Mouse (Mus musculus) liver, embryonic 15.5 days (tissue): ENCODE measurements around the gene Vmn2r58. TPM values are rescaled to one million over a fixed set of nuclear protein-coding genes. Genes with fewer than 3 reads are reported as not detected.
"Not testable (repeated sequence)": the region's sequence is repeated elsewhere in the genome, so short reads cannot be mapped to it uniquely, and the experiment has no call there.

Experiments used
- ATAC-seq: fragments of 200-750 bp; cut with Nextera tagmentation; 2 replicates; pipeline ENCODE4 v1.8.0; 2017; ENCODE audit warnings: moderate number of reproducible peaks, mild to moderate bottlenecking, moderate library complexity; ENCODE audit not compliant: insufficient read depth
- H3K27ac ChIP-seq: fragments of 300-500 bp; sonication (generic); replicated peaks from 2 replicates; pipeline ENCODE4 v1.5.1; 2015; ENCODE audit warnings: mild to moderate bottlenecking, inconsistent platforms
- H3K27me3 ChIP-seq: fragments of 300-500 bp; sonication (generic); 2 replicates; pipeline ENCODE4 v1.6.1; 2015; ENCODE audit warnings: mild to moderate bottlenecking, inconsistent platforms
- H3K36me3 ChIP-seq: fragments of 300-500 bp; sonication (generic); replicated peaks from 2 replicates; pipeline ENCODE4 v1.6.1; 2015; ENCODE audit warnings: moderate library complexity, mild to moderate bottlenecking, inconsistent platforms
- H3K4me1 ChIP-seq: fragments of 300-500 bp; sonication (generic); replicated peaks from 2 replicates; pipeline ENCODE4 v1.6.1; 2015; ENCODE audit warnings: inconsistent platforms
- H3K4me2 ChIP-seq: fragments of 300-500 bp; sonication (generic); 2 replicates; pipeline ENCODE4 v1.6.1; 2015; ENCODE audit warnings: moderate library complexity, mild to moderate bottlenecking, inconsistent platforms
- H3K4me3 ChIP-seq: fragments of 300-500 bp; sonication (generic); replicated peaks from 2 replicates; pipeline ENCODE4 v1.5.1; 2015; ENCODE audit warnings: mild to moderate bottlenecking, inconsistent platforms
- H3K9ac ChIP-seq: fragments of 300-500 bp; sonication (generic); 2 replicates; pipeline ENCODE4 v1.6.1; 2015; ENCODE audit warnings: moderate library complexity, mild to moderate bottlenecking, inconsistent platforms
- H3K9me3 ChIP-seq: fragments of 300-500 bp; sonication (generic); replicated peaks from 2 replicates; pipeline ENCODE4 v1.6.1; 2016; ENCODE audit warnings: inconsistent platforms
- WGBS: fragments of 180-500 bp; shearing (Covaris S2); methylation state at CpG from one replicate; pipeline ENCODE4 v1.1.7; 2015; ENCODE audit warnings: mixed read lengths; ENCODE audit not compliant: insufficient replicate concordance; 5-methylcytosine and 5-hydroxymethylcytosine counted together
- polyA plus RNA-seq: library from polyadenylated mRNA; unstranded; fragments of >200 nt; fragmentation: Nextera tagmentation; extraction: Ambion mirVana; gene quantifications from 2 replicates; pipeline ENCODE4 v1.2.1, GENCODE M21; 2015

Gene Vmn2r58
- polyA plus RNA-seq = not detected in 2 replicates

DNA sequence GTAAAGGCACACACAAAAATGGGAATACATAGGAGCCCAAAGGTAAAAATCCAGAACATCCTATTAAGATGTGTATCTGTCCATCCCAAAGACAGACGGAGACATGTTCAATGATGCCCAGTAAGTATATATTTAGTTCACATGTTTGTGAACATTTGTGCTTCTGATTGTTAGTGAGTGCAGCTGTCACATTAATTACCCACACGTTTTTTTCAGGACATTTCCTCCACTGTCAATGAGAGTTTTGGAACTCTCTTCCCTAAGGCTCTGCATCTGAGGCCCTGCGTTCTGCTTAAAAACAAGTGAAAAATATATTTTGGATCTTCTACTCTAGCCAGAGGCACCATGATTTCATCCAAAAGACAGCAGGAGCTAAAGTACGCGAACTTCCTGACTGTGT is at the start of gene Vmn2r58:
Vmn2r58 (minus strand) TSS at position 101 of the 400 bp plus-strand sequence.
- not testable (repeated sequence) for H3K27me3 ChIP-seq, H3K4me2 ChIP-seq, ATAC-seq, H3K9ac ChIP-seq, H3K4me1 ChIP-seq, H3K4me3 ChIP-seq, H3K27ac ChIP-seq, H3K36me3 ChIP-seq, H3K9me3 ChIP-seq
- whole genome bisulfite sequencing = 56% methylated on average over 5 of the region's 5 CpGs

Other genes with a start within 250 kb of the Vmn2r58 start
- 1.6 and 2.0 TPM in 2 replicates for gene Zfp788, start 239.5 kb downstream of the Vmn2r58 start, polyA plus RNA-seq
- gene Vmn2r59, start 186.3 kb upstream of the Vmn2r58 start, polyA plus RNA-seq = not detected in 2 replicates
- not detected in 2 replicates for gene Vmn2r60, start 235.1 kb upstream of the Vmn2r58 start, polyA plus RNA-seq